Mouse (Mus musculus) heart, embryonic 15.5 days (tissue): ENCODE data around the gene Nsun2. TPM values are rescaled to one million over a fixed set of nuclear protein-coding genes. Genes with fewer than 3 reads are reported as not detected.

Source experiments
- ATAC-seq: fragments of 200-750 bp; cut with Nextera tagmentation; replicated peaks from 2 replicates; pipeline ENCODE4 v1.8.0; 2017; ENCODE audit warnings: low read depth, moderate TSS enrichment; ENCODE audit not compliant: insufficient number of reproducible peaks, insufficient read depth, low FRiP score
- H3K27ac ChIP-seq: fragments of 300-500 bp; sonication (generic); 2 replicates; pipeline ENCODE4 v1.5.1; 2015; ENCODE audit warnings: mild to moderate bottlenecking, inconsistent platforms
- H3K27me3 ChIP-seq: fragments of 300-500 bp; sonication (generic); 2 replicates; pipeline ENCODE4 v1.6.1; 2015; ENCODE audit warnings: inconsistent platforms
- H3K36me3 ChIP-seq: fragments of 300-500 bp; sonication (generic); 2 replicates; pipeline ENCODE4 v1.6.1; 2015; ENCODE audit warnings: mild to moderate bottlenecking, inconsistent platforms
- H3K4me1 ChIP-seq: fragments of 300-500 bp; sonication (generic); replicated peaks from 2 replicates; pipeline ENCODE4 v1.6.1; 2015; ENCODE audit warnings: inconsistent platforms
- H3K4me2 ChIP-seq: fragments of 300-500 bp; sonication (generic); 2 replicates; pipeline ENCODE4 v1.6.1; 2015; ENCODE audit warnings: inconsistent platforms, mild to moderate bottlenecking, moderate library complexity
- H3K4me3 ChIP-seq: fragments of 300-500 bp; sonication (generic); 2 replicates; pipeline ENCODE4 v1.5.1; 2015; ENCODE audit warnings: mild to moderate bottlenecking, inconsistent platforms
- H3K9ac ChIP-seq: fragments of 300-500 bp; sonication (generic); 2 replicates; pipeline ENCODE4 v1.6.1; 2015; ENCODE audit warnings: mild to moderate bottlenecking, inconsistent platforms
- H3K9me3 ChIP-seq: fragments of 300-500 bp; sonication (generic); replicated peaks from 2 replicates; pipeline ENCODE4 v1.6.1; 2016; ENCODE audit warnings: inconsistent platforms
- WGBS: fragments of 180-500 bp; shearing (Covaris S2); methylation state at CpG from one replicate; pipeline ENCODE4 v1.1.7; 2015; ENCODE audit warnings: mixed read lengths; 5-methylcytosine and 5-hydroxymethylcytosine counted together
- polyA plus RNA-seq: library from polyadenylated mRNA; unstranded; fragments of >200 nt; fragmentation: Nextera tagmentation; extraction: Ambion mirVana; gene quantifications from 2 replicates; pipeline ENCODE4 v1.2.1, GENCODE M21; 2015

The Nsun2 gene
- polyA plus RNA-seq, 1 experiment from 2014 or later, result 53.0 TPM

- H3K4me1 ChIP-seq, result no peaks in the 10 kb centered on the region
- H3K36me3 ChIP-seq, result peaks cover 32% of the 10 kb centered on the region
- ATAC-seq, result no peak
- no peak overlapping the region for H3K9ac ChIP-seq
- WGBS, result 80% methylated on average over 6 of the region's 6 CpGs
- H3K27me3 ChIP-seq, result no peaks in the 10 kb centered on the region
- H3K27ac ChIP-seq, result no peak overlapping the region
- H3K4me3 ChIP-seq, result no peak overlapping the region
- no peak overlapping the region for H3K4me2 ChIP-seq
- H3K9me3 ChIP-seq, result no peaks in the 10 kb centered on the region
Observed at GRCm38 (mm10) chr13:69638108-69638626, 104.6 kb downstream of the Nsun2 start.

GRCm38 (mm10) chr13:69639251-69639650 is 105.7 kb downstream of the Nsun2 start:
- no peak overlapping the region for H3K4me2 ChIP-seq
- H3K9me3 ChIP-seq, result no peaks in the 10 kb centered on the region
- no peak for ATAC-seq
- no peaks in the 10 kb centered on the region for H3K4me1 ChIP-seq
- no peak overlapping the region for H3K4me3 ChIP-seq
- H3K27me3 ChIP-seq, result no peaks in the 10 kb centered on the region
- H3K27ac ChIP-seq, result no peak overlapping the region
- no peak overlapping the region for H3K9ac ChIP-seq
- WGBS, result 87% methylated on average over 5 of the region's 5 CpGs
- peaks cover 21% of the 10 kb centered on the region for H3K36me3 ChIP-seq

DNA sequence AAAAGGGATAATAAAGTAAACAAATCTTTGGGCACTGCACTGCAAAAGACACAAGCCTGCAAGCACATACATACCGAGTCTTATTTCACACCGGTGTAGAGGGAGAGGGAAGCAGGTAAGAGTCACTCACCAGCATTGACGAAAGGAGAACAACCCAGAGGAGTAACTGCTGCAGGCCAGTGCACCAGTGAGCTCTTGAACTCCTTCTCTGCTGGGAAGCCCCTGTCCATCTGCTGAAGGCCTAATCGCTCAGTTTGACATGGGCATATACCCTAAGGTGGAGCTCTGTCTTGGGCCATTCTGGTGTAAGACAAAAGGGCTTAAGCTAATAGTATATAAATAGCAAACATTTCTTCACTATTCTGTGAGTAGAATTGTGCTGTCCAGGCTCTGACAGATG is 106.6 kb downstream of the Nsun2 start:
- 94% methylated on average over 4 of the region's 4 CpGs for WGBS

DNA sequence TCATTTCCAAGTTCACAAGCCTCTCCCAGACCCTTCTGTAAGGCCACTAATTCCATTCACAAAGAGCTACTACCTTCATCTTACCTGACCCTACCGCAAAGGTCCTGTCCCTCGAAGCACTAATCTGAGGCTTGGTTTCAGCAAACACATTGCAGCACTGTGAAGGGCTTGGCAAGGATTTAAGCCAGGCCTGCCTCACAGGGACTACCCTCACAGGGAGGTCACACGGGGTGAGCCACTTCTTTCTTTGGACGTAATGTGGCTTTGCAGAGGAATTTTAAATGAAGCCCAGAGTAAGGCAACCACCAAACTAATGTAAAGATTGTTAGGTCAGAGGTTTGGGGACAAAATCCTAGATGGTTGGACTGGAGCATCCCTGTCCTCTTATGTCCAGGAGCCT is 107.0 kb downstream of the Nsun2 start:
- H3K4me3 ChIP-seq, result no peak overlapping the region
- H3K36me3 ChIP-seq, result peaks cover 9% of the 10 kb centered on the region
- H3K9me3 ChIP-seq, result no peaks in the 10 kb centered on the region
- ATAC-seq, result no peak
- H3K4me2 ChIP-seq, result no peak overlapping the region
- no peaks in the 10 kb centered on the region for H3K4me1 ChIP-seq
- 74% methylated on average over 4 of the region's 4 CpGs for WGBS
- H3K27me3 ChIP-seq, result no peaks in the 10 kb centered on the region; the same call in 1 of the 2 replicates
- no peak overlapping the region for H3K9ac ChIP-seq
- H3K27ac ChIP-seq, result no peak overlapping the region

More for the DNA sequence above, 106.6 kb downstream of the Nsun2 start:
- Histone ChIP-seq H3K27me3 (no peaks in the 10 kb centered on the region; the same call in 1 of the 2 replicates), H3K36me3 (peaks cover 13% of the 10 kb centered on the region), H3K9me3 (no peaks in the 10 kb centered on the region), H3K4me2 (no peak overlapping the region), H3K4me3 (no peak overlapping the region), H3K27ac (no peak overlapping the region), H3K4me1 (no peaks in the 10 kb centered on the region), H3K9ac (no peak overlapping the region)
- ATAC-seq, result no peak

- 72% methylated on average over 3 of the region's 3 CpGs for WGBS
- no peaks in the 10 kb centered on the region for H3K4me1 ChIP-seq
- no peak overlapping the region for H3K27ac ChIP-seq
- H3K9me3 ChIP-seq, result no peaks in the 10 kb centered on the region
- H3K36me3 ChIP-seq, result peaks cover 5% of the 10 kb centered on the region; the same call in 1 of the 2 replicates
- H3K4me3 ChIP-seq, result no peak overlapping the region
- H3K27me3 ChIP-seq, result no peaks in the 10 kb centered on the region; the same call in 1 of the 2 replicates
- H3K9ac ChIP-seq, result no peak overlapping the region
- ATAC-seq, result no peak
- H3K4me2 ChIP-seq, result no peak overlapping the region
Observed at GRCm38 (mm10) chr13:69641017-69641416, 107.5 kb downstream of the Nsun2 start.

DNA sequence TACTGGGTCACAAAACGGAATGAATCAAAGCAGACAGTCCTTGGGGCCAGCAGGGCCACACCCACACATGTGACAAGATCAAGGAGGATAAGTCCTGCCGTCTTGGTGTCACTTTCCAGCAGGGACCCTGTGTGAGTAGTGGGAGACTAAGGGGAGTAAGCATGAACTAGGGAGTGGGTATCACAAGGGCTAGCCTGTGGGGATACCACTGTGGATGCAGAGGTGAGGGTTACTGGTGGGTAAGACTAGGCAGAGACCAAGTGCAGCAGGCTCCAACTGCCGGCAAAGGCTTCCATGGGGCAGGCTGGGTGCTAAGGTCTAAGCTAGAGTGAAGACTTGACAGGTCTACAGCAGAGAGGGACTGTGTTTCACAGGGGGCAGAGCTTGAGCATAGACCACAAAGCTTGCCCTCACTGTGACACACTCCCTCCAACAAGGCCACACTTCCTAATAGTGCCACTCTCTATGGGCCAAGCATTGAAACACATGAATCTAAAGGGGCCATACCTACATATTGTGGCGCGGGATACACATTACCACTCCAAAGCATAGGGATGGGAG is 109.2 kb downstream of the Nsun2 start:
- WGBS, result 67% methylated on average over 5 of the region's 5 CpGs
- no peaks in the 10 kb centered on the region for H3K9me3 ChIP-seq
- H3K4me3 ChIP-seq, result no peak overlapping the region
- H3K27me3 ChIP-seq, result no peaks in the 10 kb centered on the region; the same call in 1 of the 2 replicates
- no peak overlapping the region for H3K27ac ChIP-seq
- ATAC-seq, result no peak
- H3K4me1 ChIP-seq, result no peaks in the 10 kb centered on the region
- H3K36me3 ChIP-seq, result peaks cover 5% of the 10 kb centered on the region; the same call in 1 of the 2 replicates
- H3K9ac ChIP-seq, result no peak overlapping the region
- no peak overlapping the region for H3K4me2 ChIP-seq

DNA sequence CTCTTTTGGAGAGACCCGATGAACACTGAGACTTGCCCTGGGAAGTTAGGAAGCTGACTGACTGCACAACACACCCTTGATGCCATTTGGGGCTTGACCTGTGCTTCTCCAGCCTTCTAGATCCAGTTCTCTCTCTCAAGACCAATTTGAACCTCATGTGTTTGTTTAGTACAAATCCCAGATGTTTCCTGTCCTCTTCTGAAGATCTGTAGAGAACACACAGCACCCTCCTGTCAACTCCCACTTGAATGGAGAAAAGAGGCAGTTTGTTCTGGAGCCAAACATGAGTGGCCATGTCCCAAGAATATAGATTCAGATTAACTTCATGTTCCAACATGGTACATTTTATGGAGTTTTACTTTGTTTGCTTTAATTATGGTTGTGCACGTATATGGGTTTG is 110.4 kb downstream of the Nsun2 start:
- Histone ChIP-seq H3K36me3 (peaks cover 5% of the 10 kb centered on the region; the same call in 1 of the 2 replicates), H3K4me2 (no peak overlapping the region), H3K9ac (no peak overlapping the region), H3K4me1 (no peaks in the 10 kb centered on the region), H3K9me3 (no peaks in the 10 kb centered on the region), H3K27ac (no peak overlapping the region), H3K27me3 (no peaks in the 10 kb centered on the region; the same call in 1 of the 2 replicates), H3K4me3 (no peak overlapping the region)
- ATAC-seq, result no peak
- 83% methylated on average over 2 of the region's 2 CpGs for WGBS

DNA sequence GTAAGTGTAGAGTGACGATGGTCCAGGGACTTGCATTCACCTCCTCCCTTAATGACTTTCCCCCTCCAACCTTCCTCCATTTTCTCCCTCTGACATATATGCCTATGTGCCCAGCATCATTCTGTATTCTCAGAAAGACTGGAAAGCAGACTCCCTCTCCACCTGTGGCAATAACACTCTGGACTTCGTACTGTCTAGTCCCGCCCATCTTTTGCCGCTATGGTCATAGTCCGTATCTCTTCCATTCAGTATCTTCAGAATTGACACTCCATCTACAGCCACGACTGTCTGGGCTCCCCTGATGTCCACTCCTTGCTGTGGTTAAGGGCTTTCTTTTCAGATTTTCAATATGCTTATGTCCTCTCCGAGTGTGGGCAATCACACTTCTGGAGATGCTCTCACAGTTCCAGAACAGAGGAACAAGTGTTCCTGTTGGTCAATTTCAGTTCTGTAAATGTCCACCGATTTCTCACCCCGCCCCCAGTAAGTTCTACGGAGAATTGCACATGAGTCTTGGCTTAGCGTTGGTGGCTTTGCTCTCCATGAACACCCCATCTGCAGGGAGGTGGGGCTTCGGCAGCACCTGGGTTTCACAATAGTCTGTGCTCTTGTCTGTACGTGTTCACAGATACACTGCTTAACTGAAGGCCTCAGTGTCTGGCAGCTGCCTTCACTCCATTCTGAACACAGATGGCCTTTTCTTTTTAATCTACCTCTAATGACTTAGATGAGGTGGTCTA is 111.1 kb downstream of the Nsun2 start:
- Histone ChIP-seq H3K9ac (no peak overlapping the region), H3K4me1 (no peaks in the 10 kb centered on the region), H3K4me3 (no peak overlapping the region), H3K27me3 (no peaks in the 10 kb centered on the region; the same call in 1 of the 2 replicates), H3K27ac (no peak overlapping the region), H3K4me2 (no peak overlapping the region), H3K9me3 (no peaks in the 10 kb centered on the region), H3K36me3 (peaks cover 5% of the 10 kb centered on the region; the same call in 1 of the 2 replicates)
- no peak for ATAC-seq
- WGBS, result 73% methylated on average over 13 of the region's 13 CpGs

DNA sequence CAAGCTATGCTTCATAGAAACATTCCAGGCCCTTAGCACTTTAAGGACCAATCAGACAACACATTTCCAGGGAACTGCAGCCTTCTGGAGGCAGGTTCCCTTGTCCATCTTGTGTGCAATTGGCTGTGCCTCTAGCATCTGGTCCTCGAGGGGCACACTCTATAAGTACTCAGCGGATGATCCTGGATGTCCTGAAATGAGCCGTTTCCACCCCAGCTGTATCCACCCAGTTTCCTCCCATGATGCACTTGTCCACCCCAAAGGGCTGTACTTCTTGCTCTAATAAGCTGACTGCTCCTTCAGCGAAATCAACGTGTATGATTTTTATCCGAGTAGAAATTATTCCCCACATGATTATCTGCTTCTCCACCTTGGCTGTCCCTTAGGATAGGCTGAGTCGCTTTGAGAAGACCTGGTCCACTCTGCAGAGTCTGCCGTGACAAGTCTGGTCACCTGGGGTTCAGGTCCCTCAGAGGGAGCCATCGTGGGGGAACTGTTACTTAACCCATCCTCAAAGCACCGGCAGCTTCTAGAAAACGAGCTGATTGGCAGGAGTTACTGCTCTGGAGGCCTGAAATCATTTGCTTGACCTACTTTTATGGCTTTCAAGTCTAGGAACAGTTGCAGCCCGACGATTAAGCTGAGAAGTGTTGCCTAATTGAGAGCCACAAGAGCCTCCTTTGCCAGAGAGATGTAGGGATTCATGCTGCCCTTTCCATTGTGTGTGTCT is 112.3 kb downstream of the Nsun2 start:
- Histone ChIP-seq H3K36me3 (no peaks in the 10 kb centered on the region), H3K9ac (no peak overlapping the region), H3K4me3 (no peak overlapping the region), H3K27ac (no peak overlapping the region), H3K9me3 (no peaks in the 10 kb centered on the region), H3K27me3 (no peaks in the 10 kb centered on the region; the same call in 1 of the 2 replicates), H3K4me2 (no peak overlapping the region), H3K4me1 (no peaks in the 10 kb centered on the region)
- no peak for ATAC-seq
- 68% methylated on average over 13 of the region's 13 CpGs for WGBS

GRCm38 (mm10) chr13:69646481-69646880 is 112.9 kb downstream of the Nsun2 start:
- Histone ChIP-seq H3K4me2 (no peak overlapping the region), H3K9ac (no peak overlapping the region), H3K4me1 (no peaks in the 10 kb centered on the region), H3K4me3 (no peak overlapping the region), H3K36me3 (no peaks in the 10 kb centered on the region), H3K27ac (no peak overlapping the region), H3K27me3 (no peaks in the 10 kb centered on the region; the same call in 1 of the 2 replicates), H3K9me3 (no peaks in the 10 kb centered on the region)
- no peak for ATAC-seq
- 75% methylated on average over 9 of the region's 9 CpGs for WGBS

DNA sequence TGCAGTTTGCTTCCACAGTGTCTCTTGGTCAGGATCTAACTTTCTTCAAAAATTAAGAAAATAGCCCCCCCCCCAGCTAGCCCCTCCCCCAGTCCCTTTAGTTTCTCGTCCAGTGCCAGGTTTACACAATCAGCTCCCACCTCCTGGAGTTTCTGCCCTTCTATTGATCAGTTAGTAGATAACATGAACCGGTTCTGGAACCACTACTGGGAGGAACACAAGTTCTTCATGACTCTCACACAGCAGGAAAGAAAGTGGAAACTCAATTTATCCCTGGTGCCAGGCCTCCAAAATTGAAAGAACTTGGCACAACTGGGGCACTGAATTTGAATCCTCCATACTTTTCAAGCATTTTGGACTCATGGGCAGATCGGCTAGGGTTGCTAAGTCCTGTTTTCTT is 121.0 kb downstream of the Nsun2 start:
- Histone ChIP-seq H3K4me3 (no peak overlapping the region), H3K27me3 (no peaks in the 10 kb centered on the region), H3K36me3 (no peaks in the 10 kb centered on the region), H3K9me3 (no peaks in the 10 kb centered on the region), H3K4me2 (no peak overlapping the region), H3K27ac (no peak overlapping the region), H3K9ac (no peak overlapping the region), H3K4me1 (no peaks in the 10 kb centered on the region)
- WGBS, result 67% methylated on average over 3 of the region's 3 CpGs
- no peak for ATAC-seq
